Mouse (Mus musculus) CH12.LX (cell line): ENCODE data around the gene Sv2c. TPM values are rescaled to one million over a fixed set of nuclear protein-coding genes. Genes with fewer than 3 reads are reported as not detected.

ENCODE experiments used
- DNase-seq: peaks from one replicate; pipeline ENCODE4 v3.0.0-alpha.2; 2013; ENCODE audit errors: extremely low read depth
- H3K27ac ChIP-seq: 2 replicates; pipeline ENCODE4 v1.5.1; 2012; ENCODE audit warnings: low read depth, mild to moderate bottlenecking, control low read depth, moderate library complexity; ENCODE audit not compliant: insufficient read depth
- H3K27me3 ChIP-seq: replicated peaks from 2 replicates; pipeline ENCODE3; 2012; ENCODE audit warnings: inconsistent platforms
- H3K36me3 ChIP-seq, 2 experiments: replicated peaks in 1 of 2; 2 replicates each; pipeline versions ENCODE3 to v1.6.1; 2012; ENCODE audit warnings: inconsistent platforms in 1 of 2, low read length in 1 of 2, mild to moderate bottlenecking in 1 of 2, mixed read lengths in 1 of 2, moderate library complexity in 1 of 2; ENCODE audit not compliant: control insufficient read depth in 1 of 2, insufficient read depth in 1 of 2
- H3K4me1 ChIP-seq, 2 experiments: 2 replicates each; pipeline ENCODE4 v1.6.1; 2012; ENCODE audit warnings: inconsistent platforms in 1 of 2, moderate library complexity in 1 of 2; ENCODE audit not compliant: insufficient read depth in 2 of 2, control insufficient read depth in 1 of 2
- H3K4me2 ChIP-seq: 2 replicates; pipeline ENCODE4 v1.6.1; 2012; ENCODE audit warnings: low read depth, mild to moderate bottlenecking, control low read depth; ENCODE audit not compliant: poor library complexity, insufficient read depth, severe bottlenecking
- H3K4me3 ChIP-seq, 3 experiments: fragments of 150-350 bp in 1 of 3; sonication (generic) in 1 of 3; replicated peaks in 1 of 3; 2 replicates each; pipeline versions ENCODE3 to v1.5.1; 2011 to 2012; ENCODE audit warnings: low read depth in 2 of 3, low read length in 2 of 3, mild to moderate bottlenecking in 2 of 3, moderate library complexity in 2 of 3, control low read depth in 1 of 3, improper control_type of control experiment in 1 of 3, inconsistent platforms in 1 of 3, mixed read lengths in 1 of 3; ENCODE audit not compliant: poor library complexity in 1 of 3
- H3K79me2 ChIP-seq: replicated peaks from 2 replicates; pipeline ENCODE4 v1.6.1; 2012; ENCODE audit warnings: mild to moderate bottlenecking, moderate library complexity; ENCODE audit not compliant: control insufficient read depth, poor library complexity, insufficient read depth, severe bottlenecking; ENCODE audit errors: extremely low read depth
- H3K9ac ChIP-seq: 2 replicates; pipeline ENCODE4 v1.6.1; 2012; ENCODE audit warnings: low read depth, mild to moderate bottlenecking, control low read depth, moderate library complexity; ENCODE audit not compliant: insufficient read depth
- H3K9me3 ChIP-seq: replicated peaks from 2 replicates; pipeline ENCODE3; 2012; ENCODE audit warnings: low read length, inconsistent platforms, mixed read lengths
- BHLHE40 ChIP-seq: IDR thresholded peaks from 2 replicates; pipeline ENCODE4 v1.6.1; 2011; ENCODE audit warnings: mild to moderate bottlenecking, low read depth, low read length, improper control_type of control experiment
- ELF1 ChIP-seq: IDR thresholded peaks from 2 replicates; pipeline ENCODE4 v1.6.1; 2014; ENCODE audit warnings: low read depth, mild to moderate bottlenecking, inconsistent platforms, low read length, improper control_type of control experiment
- GABPA ChIP-seq: IDR thresholded peaks from 2 replicates; pipeline ENCODE4 v1.6.1; 2012; ENCODE audit warnings: low read depth, low read length, improper control_type of control experiment, inconsistent platforms; ENCODE audit not compliant: insufficient replicate concordance
- HCFC1 ChIP-seq: IDR thresholded peaks from 2 replicates; pipeline ENCODE4 v1.6.1; 2012; ENCODE audit warnings: low read depth, mild to moderate bottlenecking, inconsistent platforms, low read length, improper control_type of control experiment
- IRF4 ChIP-seq: IDR thresholded peaks from 2 replicates; pipeline ENCODE4 v1.6.1; 2014; ENCODE audit warnings: low read depth, mild to moderate bottlenecking, inconsistent platforms, low read length, improper control_type of control experiment
- JUN ChIP-seq: IDR thresholded peaks from 2 replicates; pipeline ENCODE4 v1.6.1; 2011; ENCODE audit warnings: low read depth, mild to moderate bottlenecking, low read length, improper control_type of control experiment, moderate library complexity; ENCODE audit not compliant: insufficient read depth
- JUND ChIP-seq: conservative IDR thresholded peaks from 2 replicates; pipeline ENCODE4 v1.6.1; 2011; ENCODE audit warnings: low read depth, low read length, improper control_type of control experiment
- KAT2A ChIP-seq: IDR thresholded peaks from 2 replicates; pipeline ENCODE4 v1.6.1; 2012; ENCODE audit warnings: low read length, improper control_type of control experiment, inconsistent platforms; ENCODE audit not compliant: insufficient replicate concordance
- MAFK ChIP-seq: IDR thresholded peaks from 2 replicates; pipeline ENCODE4 v1.6.1; 2011; ENCODE audit warnings: low read length, improper control_type of control experiment; ENCODE audit not compliant: insufficient replicate concordance
- MXI1 ChIP-seq: IDR thresholded peaks from 2 replicates; pipeline ENCODE4 v1.6.1; 2011; ENCODE audit warnings: mild to moderate bottlenecking, low read depth, low read length, improper control_type of control experiment
- NELFE ChIP-seq: IDR thresholded peaks from 2 replicates; pipeline ENCODE4 v1.6.1; 2011; ENCODE audit warnings: low read depth, low read length, improper control_type of control experiment
- POLR2AphosphoS2 ChIP-seq: IDR thresholded peaks from 2 replicates; pipeline ENCODE4 v1.6.1; 2011; ENCODE audit warnings: low read depth, low read length, improper control_type of control experiment
- RAD21 ChIP-seq: IDR thresholded peaks from 2 replicates; pipeline ENCODE4 v1.6.1; 2011; ENCODE audit warnings: low read depth, mild to moderate bottlenecking, low read length, improper control_type of control experiment, moderate library complexity
- SMC3 ChIP-seq: IDR thresholded peaks from 2 replicates; pipeline ENCODE4 v1.6.1; 2011; ENCODE audit warnings: low read depth, low read length, improper control_type of control experiment
- TBP ChIP-seq: conservative IDR thresholded peaks from 2 replicates; pipeline ENCODE4 v1.6.1; 2011; ENCODE audit warnings: low read depth, low read length, improper control_type of control experiment
- TCF12 ChIP-seq: IDR thresholded peaks from 2 replicates; pipeline ENCODE4 v1.6.1; 2014; ENCODE audit warnings: low read depth, mild to moderate bottlenecking, inconsistent platforms, low read length, improper control_type of control experiment
- USF2 ChIP-seq: conservative IDR thresholded peaks from 2 replicates; pipeline ENCODE4 v1.6.1; 2011; ENCODE audit warnings: low read depth, low read length, improper control_type of control experiment
- ZMIZ1 ChIP-seq: IDR thresholded peaks from 2 replicates; pipeline ENCODE4 v1.6.1; 2012; ENCODE audit warnings: low read depth, mild to moderate bottlenecking, inconsistent platforms, low read length, improper control_type of control experiment
- dilution Hi-C: fragments of 300-500 bp; cut with MboI; formaldehyde crosslinking; loops from 2 replicates; pipeline ENCODE4 v1.14.3; 2020; ENCODE audit warnings: low sequenced_read_pairs; ENCODE audit not compliant: extremely low pct_unique_long_range_greater_than_20kb, extremely low pct_ligation_motif_present
- in situ Hi-C: fragments of 300-500 bp; cut with MboI; formaldehyde crosslinking; loops from 3 replicates; pipeline ENCODE4 v1.14.3; 2019; ENCODE audit warnings: low sequenced_read_pairs, low pct_ligation_motif_present, low pct_unique_long_range_greater_than_20kb, mixed read lengths
- polyA plus RNA-seq: library from polyadenylated mRNA; unstranded; fragments of >175 nt; gene quantifications from 2 replicates; pipeline ENCODE4 v1.2.1, GENCODE M21; 2012; ENCODE audit warnings: low read depth; ENCODE audit not compliant: insufficient read length
- total RNA-seq, 2 experiments: library from RNA; depleted of rRNA; stranded (reverse); fragments of 300-350 nt in 1 of 2; fragments of >200 nt in 1 of 2; gene quantifications; 2 replicates each; pipeline ENCODE4 v1.2.3; 2012 to 2014

The Sv2c gene
- total and polyA plus RNA-seq, 3 experiments: 0.04 to 0.13 TPM; not detected in 1

- Histone ChIP-seq H3K4me1 (no peaks in the 10 kb centered on the region), H3K27me3 (no peaks in the 10 kb centered on the region), H3K79me2 (no peaks in the 10 kb centered on the region), H3K36me3 (no peaks in the 10 kb centered on the region), H3K27ac (no peak overlapping the region), H3K9me3 (no peaks in the 10 kb centered on the region), H3K9ac (no peak overlapping the region), H3K4me2 (no peak overlapping the region), H3K4me3 (no peak overlapping the region)
- no peak for DNase-seq
- TF ChIP-seq TCF12 (no peak), IRF4 (no peak), KAT2A (no peak), ZMIZ1 (no peak), JUND (no peak), USF2 (no peak), GABPA (no peak), MXI1 (no peak), MAFK (no peak), SMC3 (no peak), HCFC1 (no peak)
- dilution Hi-C loops: no loop called here
- in situ Hi-C loops: loop anchor here (10.0 kb wide), 1 partner anchor 351 kb away; no protein-coding TSS in a partner anchor
Measured at GRCm38 (mm10) chr13:96023858-96024257, 108.5 kb downstream of the Sv2c start.

- Histone ChIP-seq H3K36me3 (no peaks in the 10 kb centered on the region), H3K9ac (no peak overlapping the region), H3K27ac (no peak overlapping the region), H3K9me3 (no peaks in the 10 kb centered on the region), H3K4me3 (no peak overlapping the region), H3K4me2 (no peak overlapping the region), H3K27me3 (no peaks in the 10 kb centered on the region), H3K4me1 (peaks cover 0 to 7% of the 10 kb centered on the region in 2 experiments; a peak in 2 of 4 replicates), H3K79me2 (no peaks in the 10 kb centered on the region)
- in situ Hi-C loops (no loop called here), dilution Hi-C loops (no loop called here)
- TF ChIP-seq JUND (no peak), KAT2A (no peak), ELF1 (no peak), NELFE (no peak), MAFK (no peak), JUN (no peak), GABPA (no peak), RAD21 (no peak), BHLHE40 (no peak), POLR2AphosphoS2 (no peak), TBP (no peak)
- no peak for DNase-seq
Measured at GRCm38 (mm10) chr13:96015516-96015915, 116.9 kb downstream of the Sv2c start.
